Mouse (Mus musculus): ENCODE results near the gene Gm9936.

GRCm38 (mm10) chr5:114883022-114883421 is 24.5 kb upstream of the Gm9936 start:
- TF ChIP-seq UBTF (IDR thresholded peaks at IDR 0.05; ENCODE audit: low read depth, low read length) = no peak
- TF ChIP-seq MAX (IDR thresholded peaks at IDR 0.05; ENCODE audit: low read length) = no peak
- TF ChIP-seq E2F4 (IDR thresholded peaks at IDR 0.05; ENCODE audit: insufficient replicate concordance, low read depth, low read length) = no peak
- no peak for TF ChIP-seq SMC3 (IDR thresholded peaks at IDR 0.05; ENCODE audit: low read depth, low read length)
- TF ChIP-seq ZMIZ1 (IDR thresholded peaks at IDR 0.05; ENCODE audit: low read depth, low read length) = no peak
